Mouse (Mus musculus) heart, adult 8-10 months (tissue): Measurements from ENCODE around the gene Gak. TPM values are rescaled to one million over a fixed set of nuclear protein-coding genes. Genes with fewer than 3 reads are reported as not detected.

Experiments used
- DNase-seq: peaks from one replicate; pipeline ENCODE4 v3.0.0; 2022; ENCODE audit warnings: low spot score
- total RNA-seq, 4 experiments: library from RNA; stranded (reverse); gene quantifications; 2 replicates each; pipeline ENCODE4 v1.2.4; 2022

The Gak gene
- total RNA-seq, 4 experiments from 2014 or later, result 20.1 to 26.2 (median 21.0) TPM

DNA sequence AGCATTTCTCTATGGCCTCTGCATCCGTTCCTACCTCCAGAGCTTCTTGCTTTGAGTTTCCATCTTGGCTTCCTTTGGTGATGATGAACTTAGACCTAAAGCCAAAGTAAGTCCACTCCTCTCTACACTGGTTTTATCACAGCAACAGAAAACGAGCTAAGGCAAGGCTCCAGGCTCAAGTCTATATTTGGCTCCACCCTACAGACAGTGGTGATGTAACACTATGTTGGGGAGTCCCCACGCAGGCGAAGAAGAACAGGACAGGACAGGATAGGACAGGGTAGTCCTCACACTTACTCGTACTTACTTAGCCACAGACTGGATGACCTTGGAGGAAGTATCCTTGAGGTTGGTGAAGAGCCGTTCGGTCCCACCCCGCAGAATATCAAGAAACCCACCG lies 27.0 kb downstream of the Gak start:
- no peak for DNase-seq

GRCm38 (mm10) chr5:108599923-108600322 lies 29.6 kb downstream of the Gak start:
- no peak for DNase-seq

GRCm38 (mm10) chr5:108581361-108581891 lies 48.1 kb downstream of the Gak start:
- DNase-seq, result no peak

DNA sequence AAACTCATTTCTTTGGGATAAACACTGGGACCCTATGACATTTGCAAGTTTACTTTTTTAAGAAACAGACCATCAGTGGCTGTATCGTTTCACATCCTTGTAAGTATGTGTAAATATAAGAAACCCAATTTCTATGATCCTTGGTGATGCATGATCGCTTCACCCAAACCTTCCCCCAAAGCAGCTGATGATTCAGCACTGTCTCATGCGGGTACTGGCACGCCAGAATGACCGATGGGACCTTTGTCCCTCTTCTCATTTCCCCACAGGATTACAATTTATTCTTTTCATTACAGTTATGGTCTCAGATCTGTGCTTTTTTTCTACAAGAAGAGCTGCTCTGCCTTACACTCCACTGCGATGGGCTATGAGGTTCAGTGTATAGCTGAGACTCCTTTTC lies 56.5 kb downstream of the Gak start:
- DNase-seq, result no peak

- DNase-seq, result no peak
These were observed 58.6 kb downstream of the Gak start for GRCm38 (mm10) chr5:108570991-108571390.

- peak; percentile 17 for DNase-seq
These were observed 62.5 kb downstream of the Gak start for GRCm38 (mm10) chr5:108567104-108567503.

GRCm38 (mm10) chr5:108566523-108566922 lies 63.0 kb downstream of the Gak start:
- DNase-seq, result no peak

DNA sequence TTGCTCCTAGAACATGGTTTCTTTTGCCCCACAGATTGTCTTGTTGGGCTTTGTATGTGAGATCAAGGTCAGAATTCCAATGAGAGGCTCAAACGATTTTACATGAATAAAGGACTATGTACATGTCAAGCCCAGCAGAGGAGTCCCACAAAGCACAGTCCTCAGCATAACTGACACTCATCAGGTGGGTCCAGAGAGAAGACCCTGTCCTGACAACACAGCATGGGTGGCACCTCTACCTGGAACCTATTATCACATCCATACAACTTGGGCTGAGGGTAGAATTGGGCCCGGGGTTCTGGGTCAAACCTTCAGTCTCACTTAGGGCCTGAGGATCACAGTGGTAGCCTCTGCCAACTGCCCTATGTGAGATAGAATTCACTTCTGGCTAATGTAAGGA lies 64.2 kb downstream of the Gak start:
- no peak for DNase-seq

DNA sequence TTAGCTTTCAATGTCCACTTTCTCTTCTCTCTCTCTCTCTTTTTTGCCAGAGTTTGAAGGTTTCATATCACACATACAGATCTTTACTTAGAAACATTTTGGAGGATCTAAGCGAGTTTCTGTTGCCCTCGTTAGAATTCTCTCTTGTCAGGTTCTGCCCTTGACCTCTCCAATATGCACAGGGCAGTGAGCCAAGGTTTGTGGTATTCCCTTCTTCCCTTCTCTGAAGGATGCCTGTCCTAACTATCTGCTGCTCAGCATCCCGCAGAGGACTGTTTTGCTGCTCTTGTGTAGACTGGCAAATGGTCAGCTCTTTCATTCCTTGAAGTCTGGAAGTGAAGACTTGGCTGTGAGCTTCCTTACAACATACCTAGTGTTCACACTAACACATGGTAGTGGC lies 65.2 kb downstream of the Gak start:
- DNase-seq, result no peak

DNA sequence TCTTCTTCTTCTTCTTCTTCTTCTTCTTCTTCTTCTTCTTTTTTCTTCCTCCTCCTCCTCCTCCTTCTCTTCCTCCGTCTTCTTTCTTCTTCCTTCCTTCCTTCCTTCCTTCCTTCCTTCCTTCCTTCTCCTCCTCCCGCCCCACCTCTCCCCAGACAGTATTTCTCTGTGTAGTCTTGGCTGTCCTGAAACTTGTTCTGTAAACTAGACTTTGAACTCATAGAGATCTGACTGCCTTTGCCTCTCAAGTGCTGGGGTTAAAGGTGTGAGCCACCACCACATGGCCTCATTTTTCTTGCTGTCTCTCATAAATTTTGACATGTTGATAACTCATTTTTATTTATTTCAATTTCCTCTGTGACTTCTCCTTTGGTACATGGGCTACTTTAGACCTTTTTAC lies 67.1 kb downstream of the Gak start:
- no peak for DNase-seq

DNA sequence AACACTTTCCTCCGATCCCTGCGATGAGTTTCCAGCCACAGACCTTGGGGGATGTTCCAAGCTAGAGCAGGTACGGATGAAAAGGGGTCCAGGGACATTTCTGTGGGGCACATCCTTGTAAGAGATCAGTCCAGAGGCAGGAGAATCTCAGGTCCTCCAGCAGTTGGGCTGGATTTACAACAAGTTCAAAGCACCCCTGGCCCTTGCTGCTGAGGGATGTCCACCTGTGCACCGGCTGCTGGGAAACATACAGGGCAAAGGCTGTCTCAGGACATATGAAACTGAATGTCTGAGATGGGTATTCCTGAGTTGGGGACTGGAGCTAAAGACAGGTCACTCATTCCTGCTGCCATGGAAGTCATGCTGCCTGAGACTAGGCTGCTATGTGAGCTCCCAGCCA lies 72.6 kb downstream of the Gak start:
- DNase-seq, result no peak

- no peak for DNase-seq
These were observed 75.5 kb downstream of the Gak start for GRCm38 (mm10) chr5:108554041-108554440.

DNA sequence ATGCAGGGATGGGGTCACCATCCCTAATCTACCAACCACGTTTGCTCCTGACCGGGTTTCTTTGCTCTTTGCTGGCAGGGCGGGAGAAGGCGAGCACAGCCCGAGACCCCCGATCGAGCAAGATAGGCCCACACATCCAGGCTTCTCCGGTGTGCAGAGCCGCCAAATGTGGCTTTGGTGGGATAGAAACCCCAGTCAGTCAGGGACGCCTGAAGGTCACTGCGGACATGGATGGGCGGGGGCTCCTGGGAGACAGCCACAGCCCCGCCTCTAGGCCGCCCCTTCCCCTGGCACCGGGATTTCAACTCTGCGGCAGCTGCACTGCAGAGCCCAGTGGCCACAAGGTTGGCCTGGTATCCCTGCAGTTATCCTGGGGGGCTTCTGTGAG lies 79.4 kb downstream of the Gak start:
- no peak for DNase-seq

DNA sequence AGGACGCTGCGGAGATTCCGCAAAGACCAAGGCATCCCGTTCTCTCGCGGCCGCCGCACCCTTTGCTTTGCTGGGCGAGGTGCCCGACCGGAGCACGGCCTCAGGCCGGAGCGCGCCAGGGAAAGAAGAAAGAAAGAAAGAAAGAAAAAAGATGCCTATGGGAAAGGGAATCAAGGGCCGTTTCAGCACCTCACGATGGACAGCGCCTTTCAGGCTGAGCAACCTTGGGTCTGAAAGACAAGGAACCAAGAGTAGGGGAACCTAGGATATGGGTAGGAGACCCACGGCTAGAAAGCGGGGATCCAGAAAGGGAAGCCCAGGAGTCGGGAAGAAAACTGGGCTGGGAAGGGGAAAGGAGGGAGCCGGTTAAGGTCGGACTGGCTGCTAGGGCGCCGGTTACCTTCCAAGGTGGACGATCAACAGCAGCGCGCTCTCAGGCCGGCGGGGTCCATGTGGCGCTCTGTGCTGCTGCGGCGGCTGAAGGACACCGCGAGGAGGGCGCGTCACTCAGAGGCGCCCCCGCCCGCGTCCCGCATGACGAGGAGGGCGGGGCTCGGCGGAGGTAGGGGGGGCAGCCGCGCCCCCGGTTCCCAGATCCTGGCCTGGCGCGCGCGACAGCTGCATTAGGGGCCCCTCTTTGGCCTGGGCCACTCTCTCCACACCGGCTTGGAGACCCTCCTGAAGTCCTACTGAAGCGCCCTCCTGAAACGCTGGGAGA lies 79.9 kb downstream of the Gak start, which contains the start of gene Cplx1:
TSS of gene Cplx1 (minus strand) at position 536 of the 718 bp plus-strand sequence.
- DNase-seq, result peak; percentile 11

- DNase-seq, result no peak
These were observed 80.4 kb downstream of the Gak start for GRCm38 (mm10) chr5:108549137-108549488.

- DNase-seq, result no peak
These were observed 81.9 kb downstream of the Gak start for GRCm38 (mm10) chr5:108547636-108548035.

- no peak for DNase-seq
These were observed 85.9 kb downstream of the Gak start for GRCm38 (mm10) chr5:108543516-108544291.

- DNase-seq, result no peak
These were observed 95.4 kb downstream of the Gak start for GRCm38 (mm10) chr5:108534188-108534587.

- DNase-seq, result no peak
These were observed 107.0 kb downstream of the Gak start for GRCm38 (mm10) chr5:108522597-108522996.

- no peak for DNase-seq
These were observed 107.7 kb downstream of the Gak start for GRCm38 (mm10) chr5:108521896-108522295.

DNA sequence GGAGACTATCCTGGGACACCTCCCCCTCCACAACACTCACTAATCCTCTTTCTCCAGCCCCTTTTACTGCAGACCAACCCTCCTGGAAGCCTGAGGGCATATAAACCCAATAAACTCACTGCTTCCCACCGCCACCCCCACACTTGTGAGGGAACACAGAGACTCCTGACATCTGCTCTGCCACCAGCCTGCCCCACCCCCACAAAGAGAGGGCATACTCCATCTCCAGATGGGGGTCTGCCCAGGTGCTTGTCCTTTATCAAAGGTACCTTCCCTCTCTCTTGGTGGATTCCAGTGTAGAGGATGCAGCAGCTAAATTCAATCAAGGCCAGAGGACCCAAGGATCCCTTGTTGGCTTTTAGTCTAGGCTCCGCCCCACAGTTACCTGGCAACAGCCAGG lies 108.5 kb downstream of the Gak start:
- no peak for DNase-seq

DNA sequence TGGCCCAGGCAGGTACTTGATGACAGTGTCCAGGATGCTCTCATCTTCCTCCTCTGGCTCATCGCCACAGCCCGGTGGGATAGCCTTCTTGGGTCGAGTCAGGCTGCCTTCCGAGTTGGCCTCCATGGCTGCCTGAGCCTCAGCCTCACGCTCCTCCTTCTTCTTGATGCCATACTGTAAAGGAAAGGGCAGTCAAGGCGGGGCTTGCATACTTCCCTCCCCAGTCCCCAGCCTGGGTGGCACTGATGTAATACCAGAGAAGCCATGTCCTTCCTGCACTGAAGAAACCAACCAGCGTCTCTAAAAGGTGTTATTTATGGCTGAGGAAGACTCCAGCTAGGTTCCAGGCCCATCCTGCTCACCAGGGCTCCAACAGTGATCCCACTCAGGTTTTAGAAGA lies 109.4 kb downstream of the Gak start:
- no peak for DNase-seq
